Mouse (Mus musculus) cortical plate, adult 2 months (tissue): Measurements from ENCODE around the gene Tlk1.

Source experiments
- CTCF ChIP-seq: fragments of 200-500 bp; IDR thresholded peaks from 2 replicates; pipeline ENCODE4 v1.5.1; 2011; ENCODE audit warnings: mild to moderate bottlenecking, control low read depth, low read length; ENCODE audit not compliant: insufficient read depth; ENCODE audit errors: extremely low read depth
- POLR2A ChIP-seq: fragments of 200-500 bp; IDR thresholded peaks from 2 replicates; pipeline ENCODE4 v1.6.1; 2011; ENCODE audit warnings: mild to moderate bottlenecking, low read length, control low read depth; ENCODE audit not compliant: insufficient read depth; ENCODE audit errors: extremely low read depth

GRCm38 (mm10) chr2:70723610-70724243 lies 101.8 kb downstream of the Tlk1 start:
- no peak for TF ChIP-seq POLR2A
- TF ChIP-seq CTCF = no peak
